Mouse (Mus musculus) limb, embryonic 11.5 days (tissue): ENCODE data around the gene Acsm1. TPM values are rescaled to one million over a fixed set of nuclear protein-coding genes. Genes with fewer than 3 reads are reported as not detected.
A peak's percentile ranks its signal among the peaks of the same experiment; 100 is the strongest.

Source experiments
- ATAC-seq: fragments of 200-750 bp; cut with Nextera tagmentation; 2 replicates; pipeline ENCODE4 v1.8.0; 2017; ENCODE audit warnings: low read depth; ENCODE audit not compliant: insufficient number of reproducible peaks, low FRiP score, low TSS enrichment
- DNase-seq: peaks from one replicate; pipeline ENCODE4 v3.0.0-alpha.2; 2015; ENCODE audit warnings: low spot score
- H3K27ac ChIP-seq: fragments of 300-500 bp; sonication (generic); replicated peaks from 2 replicates; pipeline ENCODE4 v1.5.1; 2014; ENCODE audit warnings: low read depth, mild to moderate bottlenecking, low read length
- H3K27me3 ChIP-seq: fragments of 300-500 bp; sonication (generic); 2 replicates; pipeline ENCODE4 v1.6.1; 2014; ENCODE audit warnings: mild to moderate bottlenecking, low read length, mixed read lengths; ENCODE audit not compliant: control insufficient read depth, insufficient read depth
- H3K36me3 ChIP-seq: fragments of 300-500 bp; sonication (generic); 2 replicates; pipeline ENCODE4 v1.6.1; 2014; ENCODE audit warnings: mild to moderate bottlenecking, low read length, moderate library complexity, mixed read lengths; ENCODE audit not compliant: control insufficient read depth, insufficient read depth
- H3K4me1 ChIP-seq: fragments of 300-500 bp; sonication (generic); 2 replicates; pipeline ENCODE4 v1.6.1; 2014; ENCODE audit warnings: low read length, mixed read lengths; ENCODE audit not compliant: control insufficient read depth, insufficient read depth
- H3K4me2 ChIP-seq: fragments of 300-500 bp; sonication (generic); 2 replicates; pipeline ENCODE4 v1.6.1; 2014; ENCODE audit warnings: low read depth, mild to moderate bottlenecking, moderate library complexity; ENCODE audit not compliant: severe bottlenecking
- H3K4me3 ChIP-seq: fragments of 300-500 bp; sonication (generic); 2 replicates; pipeline ENCODE4 v1.5.1; 2014; ENCODE audit warnings: low read depth, low read length
- H3K9ac ChIP-seq: fragments of 300-500 bp; sonication (generic); 2 replicates; pipeline ENCODE4 v1.6.1; 2014; ENCODE audit warnings: mild to moderate bottlenecking, low read length
- H3K9me3 ChIP-seq: fragments of 300-500 bp; sonication (generic); 2 replicates; pipeline ENCODE4 v1.6.1; 2016; ENCODE audit warnings: low read length; ENCODE audit not compliant: control insufficient read depth
- WGBS: fragments of 180-500 bp; shearing (Covaris S2); extraction: QIAGEN DNeasy Blood & Tissue Kit; methylation state at CpG from one replicate; pipeline ENCODE4 v1.1.7; 2014; 5-methylcytosine and 5-hydroxymethylcytosine counted together
- polyA plus RNA-seq: library from polyadenylated mRNA; unstranded; fragments of >200 nt; fragmentation: Nextera tagmentation; extraction: Ambion mirVana; gene quantifications from 2 replicates; pipeline ENCODE4 v1.2.1, GENCODE M21; 2014

Acsm1 gene
- polyA plus RNA-seq, 1 experiment from 2014 or later = not detected

GRCm38 (mm10) chr7:119601195-119601953 is 5.5 kb upstream of the Acsm1 start:
- Histone ChIP-seq H3K36me3 (no peaks in the 10 kb centered on the region), H3K27me3 (no peaks in the 10 kb centered on the region), H3K27ac (no peak overlapping the region), H3K4me3 (no peak overlapping the region), H3K4me2 (no peak overlapping the region), H3K9ac (no peak overlapping the region), H3K9me3 (no peaks in the 10 kb centered on the region), H3K4me1 (no peaks in the 10 kb centered on the region)
- ATAC-seq = no peak
- 78% methylated on average over 2 of the region's 2 CpGs for WGBS
- DNase-seq = peak; percentile 14

- no peaks in the 10 kb centered on the region for H3K9me3 ChIP-seq
- 81% methylated on average over 1 of the region's 1 CpGs for WGBS
- no peak for ATAC-seq
- no peak overlapping the region for H3K9ac ChIP-seq
- H3K27ac ChIP-seq = no peak overlapping the region
- no peak overlapping the region for H3K4me2 ChIP-seq
- no peak overlapping the region for H3K4me3 ChIP-seq
- no peak for DNase-seq
- H3K27me3 ChIP-seq = no peaks in the 10 kb centered on the region
- no peaks in the 10 kb centered on the region for H3K36me3 ChIP-seq
- H3K4me1 ChIP-seq = no peaks in the 10 kb centered on the region
Observed at GRCm38 (mm10) chr7:119601954-119602317, 4.9 kb upstream of the Acsm1 start.

- Histone ChIP-seq H3K9me3 (no peaks in the 10 kb centered on the region), H3K4me3 (no peak overlapping the region), H3K4me2 (no peak overlapping the region), H3K27me3 (no peaks in the 10 kb centered on the region), H3K27ac (no peak overlapping the region), H3K36me3 (no peaks in the 10 kb centered on the region), H3K9ac (no peak overlapping the region), H3K4me1 (no peaks in the 10 kb centered on the region)
- WGBS = 87% methylated on average over 2 of the region's 2 CpGs
- no peak for DNase-seq
- ATAC-seq = no peak
Observed at GRCm38 (mm10) chr7:119604903-119605483, 1.8 kb upstream of the Acsm1 start.

- Histone ChIP-seq H3K4me3 (no peak overlapping the region), H3K27me3 (no peaks in the 10 kb centered on the region), H3K9me3 (no peaks in the 10 kb centered on the region), H3K4me2 (no peak overlapping the region), H3K9ac (no peak overlapping the region), H3K27ac (no peak overlapping the region), H3K36me3 (no peaks in the 10 kb centered on the region), H3K4me1 (no peaks in the 10 kb centered on the region)
- WGBS = 84% methylated on average over 9 of the region's 9 CpGs
- no peak for DNase-seq
- ATAC-seq = no peak
Observed at GRCm38 (mm10) chr7:119605926-119606663, 731 bp upstream of the Acsm1 start.

GRCm38 (mm10) chr7:119607796-119608515 is 1.1 kb downstream of the Acsm1 start:
- Histone ChIP-seq H3K9me3 (no peaks in the 10 kb centered on the region), H3K4me2 (no peak overlapping the region), H3K4me3 (no peak overlapping the region), H3K36me3 (no peaks in the 10 kb centered on the region), H3K27ac (no peak overlapping the region), H3K9ac (no peak overlapping the region), H3K27me3 (no peaks in the 10 kb centered on the region), H3K4me1 (no peaks in the 10 kb centered on the region)
- WGBS = 82% methylated on average over 9 of the region's 9 CpGs
- DNase-seq (no peak), ATAC-seq (no peak)

- H3K9ac ChIP-seq = no peak overlapping the region
- H3K4me3 ChIP-seq = no peak overlapping the region
- H3K9me3 ChIP-seq = no peaks in the 10 kb centered on the region
- no peak for ATAC-seq
- no peaks in the 10 kb centered on the region for H3K36me3 ChIP-seq
- peak; percentile 7 for DNase-seq
- H3K4me1 ChIP-seq = no peaks in the 10 kb centered on the region
- H3K27me3 ChIP-seq = no peaks in the 10 kb centered on the region
- no peak overlapping the region for H3K4me2 ChIP-seq
- whole genome bisulfite sequencing = 68% methylated on average over 1 of the region's 1 CpGs
- H3K27ac ChIP-seq = no peak overlapping the region
Observed at GRCm38 (mm10) chr7:119616531-119616930, 9.7 kb downstream of the Acsm1 start.

GRCm38 (mm10) chr7:119617593-119617992 is 10.8 kb downstream of the Acsm1 start:
- no peak overlapping the region for H3K27ac ChIP-seq
- no peak overlapping the region for H3K4me3 ChIP-seq
- H3K36me3 ChIP-seq = no peaks in the 10 kb centered on the region
- no peaks in the 10 kb centered on the region for H3K9me3 ChIP-seq
- 84% methylated on average over 6 of the region's 6 CpGs for WGBS
- H3K27me3 ChIP-seq = no peaks in the 10 kb centered on the region
- no peak overlapping the region for H3K4me2 ChIP-seq
- ATAC-seq = no peak
- H3K9ac ChIP-seq = no peak overlapping the region
- DNase-seq = peak; percentile 12
- no peaks in the 10 kb centered on the region for H3K4me1 ChIP-seq

GRCm38 (mm10) chr7:119618209-119618935 is 11.5 kb downstream of the Acsm1 start:
- Histone ChIP-seq H3K27ac (no peak overlapping the region), H3K9me3 (no peaks in the 10 kb centered on the region), H3K4me2 (no peak overlapping the region), H3K9ac (no peak overlapping the region), H3K4me1 (no peaks in the 10 kb centered on the region), H3K4me3 (no peak overlapping the region), H3K36me3 (no peaks in the 10 kb centered on the region), H3K27me3 (no peaks in the 10 kb centered on the region)
- WGBS = 57% methylated on average over 4 of the region's 4 CpGs
- no peak for ATAC-seq
- DNase-seq = peak; percentile 17
